Mouse (Mus musculus): Measurements from ENCODE around the gene Mgst3.
"Not testable (repeated sequence)": the region's sequence is repeated elsewhere in the genome, so short reads cannot be mapped to it uniquely, and the experiment has no call there.

The Mgst3 gene

GRCm38 (mm10) chr1:167360268-167360667 is 33.4 kb downstream of the Mgst3 start:
- DNase-seq (ENCODE audit: low read depth, low spot score), result no peak

- DNase-seq (ENCODE audit: low read depth, low spot score), result no peak
Observed at GRCm38 (mm10) chr1:167358731-167359130, 34.9 kb downstream of the Mgst3 start.

- no peak for DNase-seq (ENCODE audit: low read depth, low spot score)
Observed at GRCm38 (mm10) chr1:167357387-167357786, 36.3 kb downstream of the Mgst3 start.

- DNase-seq (ENCODE audit: low read depth, low spot score), result no peak
Observed at GRCm38 (mm10) chr1:167352403-167352802, 41.2 kb downstream of the Mgst3 start.

GRCm38 (mm10) chr1:167350597-167351415 is 42.8 kb downstream of the Mgst3 start:
- no peak for DNase-seq (ENCODE audit: low read depth, low spot score)

GRCm38 (mm10) chr1:167349815-167350596 is 43.6 kb downstream of the Mgst3 start, which contains the start of gene Aldh9a1:
Gene Aldh9a1, plus strand, starts transcription at chr1:167349991.
- peak; percentile 86 for DNase-seq (ENCODE audit: low read depth, low spot score)

GRCm38 (mm10) chr1:167349206-167349605 is 44.4 kb downstream of the Mgst3 start:
- not testable (repeated sequence) for DNase-seq (ENCODE audit: low read depth, low spot score)

- DNase-seq (ENCODE audit: low read depth, low spot score), result not testable (repeated sequence)
Observed at GRCm38 (mm10) chr1:167345994-167346520, 47.6 kb downstream of the Mgst3 start.

- DNase-seq (ENCODE audit: low read depth, low spot score), result no peak
Observed at GRCm38 (mm10) chr1:167342831-167343230, 50.8 kb downstream of the Mgst3 start.

GRCm38 (mm10) chr1:167340910-167341528 is 52.6 kb downstream of the Mgst3 start:
- DNase-seq (ENCODE audit: low read depth, low spot score), result no peak

- peak; percentile 32 for DNase-seq (ENCODE audit: low read depth, low spot score)
Observed at GRCm38 (mm10) chr1:167340111-167340787, 53.4 kb downstream of the Mgst3 start.

GRCm38 (mm10) chr1:167339177-167339781 is 54.4 kb downstream of the Mgst3 start:
- peak; percentile 21 for DNase-seq (ENCODE audit: low read depth, low spot score)

GRCm38 (mm10) chr1:167337463-167338095 is 56.1 kb downstream of the Mgst3 start:
- DNase-seq (ENCODE audit: low read depth, low spot score), result peak; percentile 91

- DNase-seq (ENCODE audit: low read depth, low spot score), result no peak
Observed at GRCm38 (mm10) chr1:167336398-167336797, 57.2 kb downstream of the Mgst3 start.

GRCm38 (mm10) chr1:167331106-167331505 is 62.5 kb downstream of the Mgst3 start:
- DNase-seq (ENCODE audit: low read depth, low spot score), result no peak

- no peak for DNase-seq (ENCODE audit: low read depth, low spot score)
Observed at GRCm38 (mm10) chr1:167328776-167329175, 64.9 kb downstream of the Mgst3 start.

All from CD4-positive, CD25-positive, alpha-beta regulatory T cell, adult 2 months (primary cell).